Mouse (Mus musculus) ES-E14 (cell line): ENCODE results near the gene Art4. TPM values are rescaled to one million over a fixed set of nuclear protein-coding genes. Genes with fewer than 3 reads are reported as not detected.

ENCODE experiments used
- DNase-seq: peaks from one replicate; pipeline ENCODE4 v3.0.0-alpha.2; 2013; ENCODE audit warnings: low read depth, low spot score
- H3K27ac ChIP-seq: 2 replicates; pipeline ENCODE4 v1.5.1; 2012; ENCODE audit warnings: low read depth, mild to moderate bottlenecking, low read length, moderate library complexity, mixed read lengths; ENCODE audit not compliant: poor library complexity, insufficient read depth, severe bottlenecking
- H3K36me3 ChIP-seq: 2 replicates; pipeline ENCODE4 v1.6.1; 2012; ENCODE audit warnings: mild to moderate bottlenecking, low read length, moderate library complexity, mixed read lengths; ENCODE audit not compliant: control insufficient read depth, poor library complexity, insufficient read depth, severe bottlenecking
- H3K4me1 ChIP-seq, 2 experiments: fragments of 150-350 bp in 1 of 2; sonication (generic) in 1 of 2; 2 replicates each; pipeline ENCODE4 v1.6.1; 2012; ENCODE audit warnings: low read length in 2 of 2, mild to moderate bottlenecking in 1 of 2, mixed read lengths in 1 of 2; ENCODE audit not compliant: control insufficient read depth in 2 of 2, insufficient read depth in 2 of 2, poor library complexity in 1 of 2
- H3K4me3 ChIP-seq, 2 experiments: fragments of 150-350 bp in 1 of 2; sonication (generic) in 1 of 2; 2 replicates each; pipeline ENCODE4 v1.5.1; 2012; ENCODE audit warnings: low read length in 2 of 2, low read depth in 1 of 2, mild to moderate bottlenecking in 1 of 2, mixed read lengths in 1 of 2; ENCODE audit not compliant: insufficient read depth in 1 of 2, poor library complexity in 1 of 2, severe bottlenecking in 1 of 2
- H3K9ac ChIP-seq: 2 replicates; pipeline ENCODE4 v1.6.1; 2012; ENCODE audit warnings: low read depth, mild to moderate bottlenecking, low read length, mixed read lengths; ENCODE audit not compliant: poor library complexity, insufficient read depth, severe bottlenecking
- H3K9me3 ChIP-seq: fragments of 150-350 bp; sonication (generic); 2 replicates; pipeline ENCODE4 v1.6.1; 2012; ENCODE audit warnings: low read depth, mild to moderate bottlenecking, low read length; ENCODE audit not compliant: control insufficient read depth, insufficient read depth
- CHD2 ChIP-seq: IDR thresholded peaks from 2 replicates; pipeline ENCODE4 v1.6.1; 2014; ENCODE audit warnings: mild to moderate bottlenecking, low read depth, low read length, inconsistent platforms
- HCFC1 ChIP-seq: IDR thresholded peaks from 2 replicates; pipeline ENCODE4 v1.6.1; 2012; ENCODE audit warnings: low read length, inconsistent platforms, borderline replicate concordance; ENCODE audit not compliant: insufficient read depth
- MAFK ChIP-seq: IDR thresholded peaks from 2 replicates; pipeline ENCODE4 v1.6.1; 2014; ENCODE audit warnings: mild to moderate bottlenecking, low read depth, low read length, inconsistent platforms; ENCODE audit not compliant: insufficient read depth
- ZC3H11A ChIP-seq: IDR thresholded peaks from 2 replicates; pipeline ENCODE4 v1.6.1; 2012; ENCODE audit warnings: low read depth, mild to moderate bottlenecking, inconsistent platforms, low read length, borderline replicate concordance
- ZNF384 ChIP-seq: IDR thresholded peaks from 2 replicates; pipeline ENCODE4 v1.6.1; 2012; ENCODE audit warnings: low read depth, low read length, inconsistent platforms
- in situ Hi-C, 2 experiments: fragments of 600-800 bp; cut with MboI; formaldehyde crosslinking; loops; one replicate each; pipeline ENCODE4 v1.15.1; 2025; ENCODE audit warnings: low sequenced_read_pairs in 2 of 2, inconsistent platforms in 1 of 2; ENCODE audit not compliant: unreplicated experiment in 2 of 2
- total RNA-seq: library from RNA; depleted of rRNA; stranded (reverse); fragments of 300-350 nt; gene quantifications from 2 replicates; pipeline ENCODE4 v1.2.3, GENCODE M21; 2012

The Art4 gene
- total RNA-seq, 1 experiment, result not detected

DNA sequence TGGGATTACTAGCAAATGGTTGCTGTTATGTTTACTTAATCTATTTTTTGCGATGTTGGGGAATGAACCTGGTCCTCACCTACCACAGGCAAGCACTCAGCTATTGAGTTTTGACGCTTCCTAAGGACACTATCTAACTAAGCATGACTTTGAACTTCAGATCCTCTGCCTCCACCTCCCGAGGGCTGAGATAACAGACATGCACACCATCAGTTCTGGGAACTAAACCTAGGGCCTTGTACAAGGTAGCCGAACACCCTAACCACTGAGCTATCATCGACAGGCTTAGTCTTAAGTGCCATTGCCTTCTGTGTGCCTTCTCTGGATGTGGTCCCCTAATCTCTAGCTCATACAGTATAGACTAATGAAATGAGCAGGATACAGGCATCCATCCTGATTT, 7.8 kb upstream of the Art4 start:
- Histone ChIP-seq H3K9ac (no peak overlapping the region), H3K4me1 (no peaks in the 10 kb centered on the region), H3K27ac (no peak overlapping the region), H3K9me3 (no peaks in the 10 kb centered on the region), H3K36me3 (no peaks in the 10 kb centered on the region), H3K4me3 (no peak overlapping the region)
- in situ Hi-C loops, result no loop called here
- no peak for DNase-seq
- TF ChIP-seq HCFC1, result no peak
- no peak for TF ChIP-seq ZC3H11A
- no peak for TF ChIP-seq ZNF384
- TF ChIP-seq MAFK, result no peak

DNA sequence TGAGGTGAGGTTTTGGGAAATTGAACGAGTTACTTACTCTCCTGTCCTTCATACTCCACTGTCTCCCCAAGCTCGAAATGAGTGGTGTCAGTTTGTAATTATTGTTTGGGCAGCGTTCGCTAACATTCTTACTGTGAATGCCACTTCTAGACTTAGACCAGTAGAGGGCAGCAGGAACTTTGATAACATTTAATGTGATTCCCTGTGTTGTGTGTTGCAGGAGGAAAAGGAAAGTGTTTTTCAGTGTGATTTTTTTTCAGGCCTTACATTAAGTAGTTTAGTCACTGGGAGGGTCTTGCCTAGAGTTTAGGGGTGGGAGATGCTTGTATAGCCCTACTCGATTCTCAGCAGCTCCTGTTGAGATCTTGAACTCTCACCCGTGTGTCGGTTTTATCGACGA, 3.5 kb upstream of the Art4 start:
- DNase-seq, result no peak
- Histone ChIP-seq H3K9me3 (no peaks in the 10 kb centered on the region), H3K27ac (no peak overlapping the region), H3K36me3 (no peaks in the 10 kb centered on the region), H3K4me3 (no peak overlapping the region), H3K9ac (no peak overlapping the region), H3K4me1 (no peaks in the 10 kb centered on the region)
- in situ Hi-C loops, result no loop called here
- TF ChIP-seq MAFK (no peak), ZC3H11A (no peak), ZNF384 (no peak), CHD2 (no peak), HCFC1 (no peak)

DNA sequence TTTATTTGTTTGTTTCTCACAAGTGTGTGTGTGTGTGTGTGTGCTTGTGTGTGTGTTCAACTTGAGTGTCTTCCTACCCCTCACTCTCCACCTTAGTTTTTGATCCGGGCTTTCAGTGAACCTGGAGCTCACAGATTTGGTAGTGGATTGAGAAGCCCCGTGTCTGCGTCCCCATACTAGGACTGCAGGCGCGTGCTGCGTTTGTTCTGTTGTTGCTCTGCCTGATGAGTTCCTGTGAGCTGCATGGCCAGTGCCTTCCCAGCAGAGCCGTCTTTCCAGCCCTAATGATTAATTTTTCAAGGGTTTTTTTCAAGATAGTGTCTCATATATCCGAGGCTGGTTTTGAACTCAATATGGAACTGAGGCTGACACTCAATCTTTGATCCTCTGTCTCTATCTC, 887 bp upstream of the Art4 start:
- H3K9ac ChIP-seq, result no peak overlapping the region
- TF ChIP-seq HCFC1, result no peak
- no peak for TF ChIP-seq ZNF384
- no peak for TF ChIP-seq MAFK
- TF ChIP-seq ZC3H11A, result no peak
- TF ChIP-seq CHD2, result no peak
- H3K9me3 ChIP-seq, result no peaks in the 10 kb centered on the region
- no peaks in the 10 kb centered on the region for H3K36me3 ChIP-seq
- H3K27ac ChIP-seq, result no peak overlapping the region
- no peaks in the 10 kb centered on the region for H3K4me1 ChIP-seq
- no peak overlapping the region for H3K4me3 ChIP-seq
- in situ Hi-C loops, result no loop called here
- no peak for DNase-seq

DNA sequence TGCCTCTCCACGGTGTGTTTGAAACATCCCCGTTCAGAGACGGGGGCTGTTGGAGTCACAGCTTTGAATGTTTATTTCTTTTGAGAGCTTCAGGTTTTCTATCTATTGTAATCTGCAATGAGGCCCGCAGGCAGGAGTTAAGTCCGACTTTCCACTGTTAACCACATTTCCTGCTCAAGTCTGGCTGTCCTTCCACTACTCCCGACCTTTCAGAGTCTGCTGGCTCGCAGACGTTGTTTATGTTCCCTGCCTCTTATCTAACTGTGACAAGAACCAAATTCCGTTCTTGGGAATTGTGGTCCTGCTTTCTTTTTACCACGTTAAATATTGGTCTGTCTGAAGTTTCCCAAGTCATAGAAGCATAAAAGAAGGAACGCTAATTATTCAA, 334 bp upstream of the Art4 start:
- Histone ChIP-seq H3K9me3 (no peaks in the 10 kb centered on the region), H3K27ac (no peak overlapping the region), H3K36me3 (no peaks in the 10 kb centered on the region), H3K4me1 (no peaks in the 10 kb centered on the region), H3K9ac (no peak overlapping the region), H3K4me3 (no peak overlapping the region)
- TF ChIP-seq ZC3H11A, result no peak
- no peak for TF ChIP-seq ZNF384
- TF ChIP-seq CHD2, result no peak
- no peak for TF ChIP-seq HCFC1
- no peak for TF ChIP-seq MAFK
- DNase-seq, result no peak
- in situ Hi-C loops, result no loop called here

DNA sequence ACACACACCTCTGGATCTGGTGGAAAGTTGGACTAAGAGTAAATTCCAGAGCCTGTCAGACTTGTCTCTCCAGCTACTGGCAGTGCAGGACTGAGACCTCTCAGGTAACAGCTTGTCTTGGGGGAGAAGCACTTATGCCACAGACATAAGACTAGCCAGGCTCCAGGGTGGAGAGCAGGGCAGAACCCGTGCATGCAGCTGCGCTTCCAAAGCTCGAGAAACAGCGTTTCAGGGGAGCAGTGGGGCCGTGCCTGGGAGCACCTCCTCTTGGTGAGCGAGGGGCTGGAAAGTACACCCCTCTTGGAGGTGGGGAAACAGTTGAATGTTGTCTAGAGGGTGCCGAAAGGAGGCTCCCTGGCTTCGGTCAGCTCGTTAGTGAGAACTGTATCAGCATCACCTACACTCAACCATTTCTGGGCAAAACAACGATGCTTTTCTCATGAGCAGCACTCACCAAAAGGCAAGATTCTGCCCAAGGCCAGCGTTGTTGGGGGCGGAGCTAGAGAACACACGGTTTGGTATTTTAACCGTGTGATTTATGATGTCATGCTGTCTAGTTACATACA, 1.4 kb downstream of the Art4 start:
- H3K4me1 ChIP-seq, result no peaks in the 10 kb centered on the region; a peak in 1 of 4 replicates
- TF ChIP-seq ZC3H11A, result no peak
- TF ChIP-seq MAFK, result no peak
- no peak for DNase-seq
- no peak overlapping the region for H3K27ac ChIP-seq
- in situ Hi-C loops, result no loop called here
- H3K4me3 ChIP-seq, result no peak overlapping the region
- no peaks in the 10 kb centered on the region for H3K36me3 ChIP-seq
- no peaks in the 10 kb centered on the region for H3K9me3 ChIP-seq
- H3K9ac ChIP-seq, result no peak overlapping the region
